Mouse (Mus musculus) midbrain, embryonic 11.5 days (tissue): Measurements from ENCODE around the gene Hspa1l. TPM values are rescaled to one million over a fixed set of nuclear protein-coding genes. Genes with fewer than 3 reads are reported as not detected.
A peak's percentile ranks its signal among the peaks of the same experiment; 100 is the strongest.

Experiments
- ATAC-seq: fragments of 200-750 bp; cut with Nextera tagmentation; 2 replicates; pipeline ENCODE4 v1.8.0; 2017; ENCODE audit warnings: moderate TSS enrichment, moderate library complexity; ENCODE audit not compliant: low FRiP score
- DNase-seq: peaks from one replicate; pipeline ENCODE4 v3.0.0; 2015; ENCODE audit warnings: low spot score; ENCODE audit errors: missing footprints
- H3K27ac ChIP-seq: fragments of 300-500 bp; sonication (generic); 2 replicates; pipeline ENCODE4 v1.5.1; 2014; ENCODE audit warnings: low read depth, low read length
- H3K27me3 ChIP-seq: fragments of 300-500 bp; sonication (generic); 2 replicates; pipeline ENCODE4 v1.6.1; 2014; ENCODE audit warnings: mild to moderate bottlenecking, low read length, moderate library complexity, mixed read lengths; ENCODE audit not compliant: control insufficient read depth, insufficient read depth
- H3K36me3 ChIP-seq: fragments of 300-500 bp; sonication (generic); 2 replicates; pipeline ENCODE4 v1.6.1; 2014; ENCODE audit warnings: mild to moderate bottlenecking, low read length, moderate library complexity, mixed read lengths; ENCODE audit not compliant: control insufficient read depth, insufficient read depth
- H3K4me1 ChIP-seq: fragments of 300-500 bp; sonication (generic); 2 replicates; pipeline ENCODE4 v1.6.1; 2014; ENCODE audit warnings: low read length; ENCODE audit not compliant: control insufficient read depth, insufficient read depth
- H3K4me2 ChIP-seq: fragments of 300-500 bp; sonication (generic); 2 replicates; pipeline ENCODE4 v1.6.1; 2014; ENCODE audit warnings: mild to moderate bottlenecking, moderate library complexity
- H3K4me3 ChIP-seq: fragments of 300-500 bp; sonication (generic); 2 replicates; pipeline ENCODE4 v1.5.1; 2014; ENCODE audit warnings: low read depth, low read length
- H3K9ac ChIP-seq: fragments of 300-500 bp; sonication (generic); 2 replicates; pipeline ENCODE4 v1.6.1; 2014; ENCODE audit warnings: low read length
- H3K9me3 ChIP-seq: fragments of 300-500 bp; sonication (generic); 2 replicates; pipeline ENCODE4 v1.6.1; 2016; ENCODE audit warnings: low read length; ENCODE audit not compliant: control insufficient read depth
- WGBS: fragments of 180-500 bp; shearing (Covaris S2); extraction: QIAGEN DNeasy Blood & Tissue Kit; methylation state at CpG from one replicate; pipeline ENCODE4 v1.1.7; 2014; 5-methylcytosine and 5-hydroxymethylcytosine counted together
- polyA plus RNA-seq: library from polyadenylated mRNA; unstranded; fragments of >200 nt; fragmentation: Nextera tagmentation; extraction: Ambion mirVana; gene quantifications from 2 replicates; pipeline ENCODE4 v1.2.1, GENCODE M21; 2014

Hspa1l gene
- polyA plus RNA-seq, 1 experiment from 2014 or later = 1.4 TPM

DNA sequence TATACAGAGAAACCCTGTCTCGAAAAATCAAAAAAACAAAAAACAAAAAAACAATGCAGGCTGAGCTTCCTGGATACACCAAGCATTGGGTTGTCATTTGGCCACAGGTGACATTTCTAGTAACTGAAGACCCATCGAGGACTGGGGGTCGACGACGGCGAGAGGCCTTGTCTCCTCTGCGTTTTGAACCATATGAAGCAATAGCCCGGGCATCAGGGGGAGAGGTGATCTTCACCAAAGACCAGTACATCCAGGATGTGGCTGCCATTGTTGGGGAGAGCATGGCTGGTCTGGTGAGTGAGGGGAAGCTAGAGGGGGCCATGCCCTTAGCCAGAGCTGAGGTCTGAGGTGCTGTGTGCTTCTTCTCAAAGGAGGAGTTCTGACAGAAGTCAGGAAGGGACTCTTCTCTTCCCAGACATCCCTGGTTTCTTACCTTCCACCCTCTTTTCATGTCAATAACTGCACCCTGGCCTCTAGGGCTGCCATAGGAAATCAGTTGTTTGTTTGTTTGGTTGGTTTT lies 50.1 kb downstream of the Hspa1l start:
- ATAC-seq = no peak
- Histone ChIP-seq H3K36me3 (no peaks in the 10 kb centered on the region), H3K9ac (no peak overlapping the region), H3K4me2 (no peak overlapping the region), H3K9me3 (no peaks in the 10 kb centered on the region), H3K4me3 (no peak overlapping the region), H3K27me3 (no peaks in the 10 kb centered on the region), H3K4me1 (peaks cover 12% of the 10 kb centered on the region), H3K27ac (no peak overlapping the region)
- no peak for DNase-seq
- 95% methylated on average over 8 of the region's 8 CpGs for WGBS

DNA sequence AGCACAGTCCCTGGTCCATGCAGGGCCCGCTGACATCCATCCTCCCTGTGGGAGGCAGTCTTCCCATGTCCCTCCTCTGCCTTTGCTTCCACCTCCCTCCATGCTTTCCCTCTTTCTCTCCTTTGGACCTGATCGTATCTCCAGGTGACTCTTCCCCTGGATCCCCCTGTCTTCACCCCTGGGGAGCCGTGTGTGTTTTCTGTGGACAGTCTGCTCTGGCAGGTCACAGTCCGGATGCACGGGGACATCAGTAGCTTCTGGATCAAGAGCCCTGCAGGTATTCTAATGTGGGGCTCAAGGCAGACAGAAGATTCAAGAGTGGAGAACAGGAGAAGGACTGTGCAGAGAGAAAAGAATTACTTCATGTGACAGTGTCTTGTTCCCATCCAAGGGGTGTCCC lies 50.7 kb downstream of the Hspa1l start:
- Histone ChIP-seq H3K27ac (no peak overlapping the region), H3K9ac (no peak overlapping the region), H3K9me3 (no peaks in the 10 kb centered on the region), H3K36me3 (no peaks in the 10 kb centered on the region), H3K4me3 (no peak overlapping the region), H3K4me1 (peaks cover 13% of the 10 kb centered on the region), H3K27me3 (no peaks in the 10 kb centered on the region), H3K4me2 (no peak overlapping the region)
- ATAC-seq = no peak
- DNase-seq = no peak
- 83% methylated on average over 5 of the region's 5 CpGs for WGBS

DNA sequence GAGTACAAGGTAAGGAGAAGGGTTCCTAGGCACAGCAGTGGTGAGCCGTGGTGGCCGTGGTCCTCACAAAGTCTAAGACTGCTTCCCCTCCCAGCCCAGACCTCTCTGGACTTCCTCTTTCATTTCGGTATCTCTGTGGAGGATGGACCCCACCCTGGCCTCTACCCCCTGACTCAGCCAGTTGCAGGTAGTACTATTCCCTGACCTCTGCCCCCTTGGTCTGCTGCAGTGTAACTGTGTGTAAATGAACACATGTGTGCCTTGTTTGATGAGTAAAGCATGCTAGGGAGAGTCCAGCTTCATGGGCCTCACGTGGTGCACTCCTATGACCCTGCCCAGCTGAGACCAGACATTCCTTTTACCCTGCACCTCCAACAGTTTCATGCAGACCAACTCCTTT lies 51.3 kb downstream of the Hspa1l start:
- 76% methylated on average over 4 of the region's 4 CpGs for WGBS
- Histone ChIP-seq H3K4me3 (no peak overlapping the region), H3K4me1 (peaks cover 13% of the 10 kb centered on the region), H3K4me2 (no peak overlapping the region), H3K36me3 (no peaks in the 10 kb centered on the region), H3K27me3 (no peaks in the 10 kb centered on the region), H3K27ac (no peak overlapping the region), H3K9ac (no peak overlapping the region), H3K9me3 (no peaks in the 10 kb centered on the region)
- ATAC-seq (no peak), DNase-seq (no peak)

DNA sequence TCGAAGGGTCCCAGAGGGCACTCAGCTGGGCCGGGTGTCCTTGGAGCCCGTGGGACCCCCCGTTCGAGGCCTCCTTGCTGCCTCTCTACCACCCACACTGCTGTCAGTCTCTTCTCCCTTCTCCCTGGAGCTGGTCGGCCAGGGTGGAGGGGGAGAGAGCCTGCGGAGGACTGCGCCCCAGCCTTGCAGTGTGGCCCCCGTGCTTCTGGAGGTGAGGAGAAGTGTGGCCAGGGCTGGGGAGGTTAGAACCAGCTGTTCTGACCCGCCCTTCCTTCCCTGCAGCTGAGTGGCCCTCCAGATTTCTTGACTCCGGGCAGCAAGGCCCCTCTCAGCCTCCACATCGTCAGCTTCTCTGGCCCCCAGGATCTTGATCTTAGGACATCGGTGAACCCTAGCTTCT lies 51.8 kb downstream of the Hspa1l start:
- Histone ChIP-seq H3K27ac (no peak overlapping the region), H3K4me2 (no peak overlapping the region), H3K4me1 (peaks cover 13% of the 10 kb centered on the region), H3K4me3 (no peak overlapping the region), H3K9ac (no peak overlapping the region), H3K36me3 (no peaks in the 10 kb centered on the region), H3K27me3 (no peaks in the 10 kb centered on the region), H3K9me3 (no peaks in the 10 kb centered on the region)
- no peak for DNase-seq
- no peak for ATAC-seq
- WGBS = 85% methylated on average over 13 of the region's 13 CpGs

DNA sequence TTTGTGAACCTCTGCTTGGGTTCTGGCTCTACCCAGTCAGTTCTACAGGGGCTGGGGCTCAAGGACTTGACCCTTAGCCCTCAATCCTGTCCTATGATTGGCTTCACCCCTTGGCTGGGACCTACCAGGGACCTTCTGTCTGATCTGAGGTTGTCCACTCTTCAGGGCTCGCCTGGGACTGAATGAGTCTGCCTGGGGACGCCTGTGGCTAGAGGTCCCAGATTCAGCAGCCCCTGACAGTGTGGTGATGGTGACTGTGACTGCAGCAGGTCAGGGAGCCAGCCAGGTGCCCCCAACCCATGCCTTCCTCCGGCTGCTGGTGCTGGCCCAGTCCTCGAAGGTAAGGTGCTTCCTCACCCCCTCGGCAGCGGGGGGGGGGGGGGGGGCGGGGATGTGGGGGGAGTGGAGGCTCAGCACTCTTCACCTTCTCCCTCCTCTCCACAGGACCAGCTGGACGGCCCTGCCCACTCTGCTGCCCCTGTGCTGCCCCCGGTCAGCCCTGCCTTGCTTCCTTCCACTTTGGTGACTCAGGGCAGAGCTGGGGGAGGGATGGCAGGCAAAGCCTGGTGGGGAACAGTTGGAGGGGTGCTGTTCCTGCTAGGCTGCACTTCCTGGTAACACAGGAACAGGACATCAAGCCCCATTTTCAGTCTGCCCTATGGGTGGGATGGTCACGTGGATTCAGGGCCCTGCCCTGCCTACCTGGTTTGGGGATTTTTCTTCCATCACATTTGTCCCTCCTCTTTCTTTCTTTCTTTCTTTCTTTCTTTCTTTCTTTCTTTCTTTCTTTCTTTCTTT lies 52.4 kb downstream of the Hspa1l start:
- DNase-seq (no peak), ATAC-seq (no peak)
- 64% methylated on average over 6 of the region's 10 CpGs for WGBS
- no peak overlapping the region for H3K4me3 ChIP-seq
- no peaks in the 10 kb centered on the region for H3K27me3 ChIP-seq
- H3K4me1 ChIP-seq = peaks cover 15% of the 10 kb centered on the region
- no peaks in the 10 kb centered on the region for H3K36me3 ChIP-seq
- H3K9me3 ChIP-seq = no peaks in the 10 kb centered on the region
- no peak overlapping the region for H3K9ac ChIP-seq
- H3K4me2 ChIP-seq = no peak overlapping the region
- no peak overlapping the region for H3K27ac ChIP-seq

DNA sequence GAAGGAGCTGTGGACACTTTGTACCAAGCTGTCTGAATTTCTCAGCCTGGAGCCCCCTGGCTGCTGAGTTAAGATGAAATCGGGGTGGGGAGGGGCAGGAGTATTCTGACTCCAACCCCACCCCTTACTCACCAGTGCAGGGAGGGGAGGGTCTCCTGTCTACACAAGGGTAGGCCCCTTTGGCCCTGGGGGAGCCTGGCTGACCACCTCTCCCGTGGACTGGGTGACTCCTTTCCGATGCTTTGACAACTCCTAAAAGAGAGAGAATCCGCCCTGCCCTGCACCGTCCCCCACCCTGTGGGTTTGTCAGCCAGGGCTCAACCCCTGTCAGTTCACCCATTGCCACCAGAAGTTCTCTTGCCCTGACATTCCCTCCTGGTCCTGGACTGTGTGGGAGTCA lies 53.7 kb downstream of the Hspa1l start:
- no peaks in the 10 kb centered on the region for H3K9me3 ChIP-seq
- peaks cover 15% of the 10 kb centered on the region for H3K4me1 ChIP-seq
- no peak overlapping the region for H3K9ac ChIP-seq
- 88% methylated on average over 5 of the region's 5 CpGs for WGBS
- H3K4me2 ChIP-seq = no peak overlapping the region
- no peaks in the 10 kb centered on the region for H3K27me3 ChIP-seq
- DNase-seq (no peak), ATAC-seq (no peak)
- H3K27ac ChIP-seq = no peak overlapping the region
- H3K4me3 ChIP-seq = no peak overlapping the region
- H3K36me3 ChIP-seq = no peaks in the 10 kb centered on the region

DNA sequence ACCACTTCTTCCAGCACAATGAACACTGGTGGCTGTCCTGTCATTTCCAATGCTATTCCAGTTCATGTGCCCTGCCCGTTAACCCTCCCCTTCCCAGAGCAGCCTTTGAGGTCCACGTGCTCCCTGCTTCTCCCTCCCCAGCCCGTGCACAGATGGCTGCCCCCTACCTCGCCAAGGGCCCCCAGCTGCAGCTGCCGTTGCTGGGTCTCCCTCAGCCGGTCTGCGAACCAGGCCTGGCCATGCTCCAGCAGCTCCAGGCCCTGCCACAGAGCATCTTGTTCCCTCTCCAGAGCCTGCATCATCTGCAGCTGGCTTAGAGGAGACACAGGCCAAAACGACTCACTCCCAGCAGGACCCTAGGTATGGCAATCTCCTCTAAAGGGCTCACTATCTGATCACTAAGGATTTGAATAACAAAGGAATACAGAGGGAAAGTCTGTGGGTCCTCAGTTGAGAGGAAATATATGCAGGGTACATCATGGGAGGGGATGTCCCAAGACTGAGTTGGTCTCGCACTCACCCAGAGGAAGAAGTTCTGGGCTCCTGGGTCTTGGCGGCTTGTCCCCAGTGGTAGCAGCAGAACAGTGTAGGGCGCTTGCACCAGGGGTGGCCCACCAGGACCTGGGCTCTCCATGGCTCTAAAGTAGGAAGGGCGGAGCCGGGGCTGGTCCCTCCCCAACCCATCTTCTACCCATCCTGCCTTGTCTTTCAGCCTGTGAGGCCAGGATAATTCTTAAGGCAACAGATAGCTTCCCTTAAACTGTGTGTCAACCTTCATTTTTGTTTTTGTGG lies 55.0 kb downstream of the Hspa1l start, which contains the start of gene Sapcd1:
Gene Sapcd1, minus strand, starts transcription at position 740 of the 792 bp plus-strand sequence.
- Histone ChIP-seq H3K36me3 (no peaks in the 10 kb centered on the region), H3K9ac (peak within 1 kb of the TSS; percentile 49; the same call in 1 of the 2 replicates), H3K9me3 (no peaks in the 10 kb centered on the region), H3K4me3 (no peak within 1 kb of the TSS), H3K4me1 (peaks cover 9% of the 10 kb centered on the region), H3K27ac (peak within 1 kb of the TSS; percentile 64; the same call in 1 of the 2 replicates), H3K4me2 (peak within 1 kb of the TSS; percentile 28), H3K27me3 (no peaks in the 10 kb centered on the region)
- peak; percentile 64 for ATAC-seq
- DNase-seq = no peak
- 29% methylated on average over 13 of the region's 13 CpGs for WGBS

DNA sequence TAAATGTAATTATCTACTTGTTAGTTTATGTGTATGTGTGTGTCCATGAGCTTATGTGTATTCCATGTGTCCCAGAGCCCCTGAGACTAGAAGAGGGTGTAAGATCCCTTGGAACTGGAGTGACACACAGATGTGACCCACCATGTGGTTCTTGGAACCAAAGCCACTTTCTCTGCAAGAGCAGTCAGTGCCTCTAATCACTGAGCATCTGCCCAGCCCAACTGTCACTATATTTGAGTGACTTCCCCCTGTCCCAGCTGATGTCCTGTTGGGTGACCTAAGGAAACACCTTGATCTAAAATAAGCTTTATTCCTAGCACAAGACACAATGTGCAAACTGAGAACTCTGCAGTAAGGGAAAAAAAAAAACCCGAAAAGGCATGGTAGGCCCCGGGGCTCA lies 55.8 kb downstream of the Hspa1l start:
- Histone ChIP-seq H3K27me3 (no peaks in the 10 kb centered on the region), H3K4me3 (no peak overlapping the region), H3K36me3 (no peaks in the 10 kb centered on the region), H3K4me2 (no peak overlapping the region), H3K4me1 (peaks cover 9% of the 10 kb centered on the region), H3K9ac (no peak overlapping the region), H3K9me3 (no peaks in the 10 kb centered on the region), H3K27ac (no peak overlapping the region)
- DNase-seq = no peak
- ATAC-seq = no peak
- 79% methylated on average over 2 of the region's 2 CpGs for whole genome bisulfite sequencing
